Mouse (Mus musculus) 3134 (cell line): ENCODE results near the gene Flt3.

Experiments
- DNase-seq: peaks from one replicate; pipeline ENCODE4 v3.0.0-alpha.2; 2011; ENCODE audit warnings: low spot score; ENCODE audit not compliant: insufficient read length; ENCODE audit errors: extremely low read depth

The Flt3 gene

DNA sequence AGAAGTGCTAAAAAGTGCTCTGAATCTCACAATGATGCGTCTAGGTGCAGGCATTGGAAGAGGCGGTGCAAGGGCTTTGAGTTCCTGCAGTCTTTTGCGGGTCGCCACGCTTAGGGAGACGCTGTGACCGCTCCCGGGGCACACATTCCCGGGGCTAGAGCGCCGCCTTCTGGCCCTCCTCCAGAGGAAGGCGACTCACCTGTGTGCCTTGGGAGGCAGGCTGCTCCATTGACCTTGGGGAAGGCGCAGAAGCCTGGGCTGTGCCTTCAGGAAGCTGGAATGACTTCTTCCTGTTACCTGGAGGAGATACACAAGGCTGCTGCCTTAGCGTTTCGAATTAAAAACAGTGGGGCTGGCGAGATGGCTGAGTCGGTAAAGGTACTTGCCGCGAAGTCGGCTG is 106.2 kb downstream of the Flt3 start:
- DNase-seq = peak; percentile 49

DNA sequence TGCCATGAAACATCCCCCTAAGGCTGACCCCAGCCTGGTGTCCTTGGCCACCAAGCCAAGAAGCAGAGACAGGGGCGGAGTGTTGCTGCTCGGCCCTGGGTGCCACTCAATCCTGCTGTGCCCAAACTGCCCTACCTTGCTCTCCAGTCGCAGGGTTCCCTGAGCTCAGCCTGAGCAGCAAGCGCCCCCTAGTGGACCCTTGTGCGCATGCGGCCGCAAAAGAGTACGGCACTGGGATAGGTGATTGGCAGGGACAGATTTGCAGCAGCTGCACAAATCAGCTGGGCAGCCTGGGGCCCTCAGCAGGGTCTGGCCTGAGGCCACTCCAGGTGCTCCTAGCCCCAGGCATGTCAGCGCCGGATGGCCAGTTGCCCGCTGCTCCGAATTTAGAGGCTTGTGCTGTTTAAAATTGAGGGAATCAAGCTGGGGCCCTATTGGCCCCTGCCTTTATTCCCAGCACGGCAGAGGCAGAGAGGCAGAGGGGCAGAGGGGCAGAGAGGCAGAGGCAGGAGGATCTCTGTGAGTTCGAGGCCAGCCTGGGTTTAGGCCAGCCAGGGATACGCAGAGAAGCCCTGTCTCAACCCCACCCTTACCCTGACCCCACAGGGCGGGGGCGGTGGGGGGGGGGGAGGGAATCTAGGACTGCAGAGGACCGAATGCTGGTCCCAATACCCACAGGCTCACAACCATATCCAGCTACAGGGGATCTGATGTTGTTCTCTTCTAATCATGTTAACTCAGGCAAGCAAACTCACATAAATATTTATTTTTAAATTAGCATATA is 107.0 kb downstream of the Flt3 start:
- DNase-seq = peak; percentile 87

DNA sequence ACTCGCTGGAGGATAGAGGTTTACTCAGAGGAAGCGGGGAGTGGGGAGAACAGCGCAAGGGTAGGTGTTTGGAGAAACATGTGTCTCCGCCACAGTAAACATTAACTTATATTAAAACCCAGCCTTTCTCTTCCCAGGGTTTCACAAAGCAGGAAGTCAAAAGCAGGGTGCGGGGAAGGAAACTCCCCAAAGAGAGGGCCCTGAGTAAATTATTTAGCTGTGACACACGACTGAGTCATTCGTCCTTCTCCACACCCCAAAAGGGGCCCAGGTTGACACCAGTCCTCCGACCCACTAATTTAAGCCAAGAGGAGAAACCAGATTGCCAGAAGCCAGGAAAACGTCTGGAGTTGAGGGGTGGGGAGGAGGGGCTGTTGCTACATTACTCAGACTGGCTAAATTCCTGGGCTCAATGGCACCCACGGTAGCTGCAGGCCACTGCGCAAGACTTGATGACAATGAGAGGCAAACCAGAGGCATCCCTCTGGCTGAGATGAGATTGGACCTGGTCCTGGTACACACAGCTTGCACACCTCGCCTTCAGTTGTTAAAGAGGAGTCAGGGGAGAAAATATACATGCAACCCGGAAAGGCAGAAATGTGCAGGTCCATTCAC is 107.7 kb downstream of the Flt3 start:
- no peak for DNase-seq

DNA sequence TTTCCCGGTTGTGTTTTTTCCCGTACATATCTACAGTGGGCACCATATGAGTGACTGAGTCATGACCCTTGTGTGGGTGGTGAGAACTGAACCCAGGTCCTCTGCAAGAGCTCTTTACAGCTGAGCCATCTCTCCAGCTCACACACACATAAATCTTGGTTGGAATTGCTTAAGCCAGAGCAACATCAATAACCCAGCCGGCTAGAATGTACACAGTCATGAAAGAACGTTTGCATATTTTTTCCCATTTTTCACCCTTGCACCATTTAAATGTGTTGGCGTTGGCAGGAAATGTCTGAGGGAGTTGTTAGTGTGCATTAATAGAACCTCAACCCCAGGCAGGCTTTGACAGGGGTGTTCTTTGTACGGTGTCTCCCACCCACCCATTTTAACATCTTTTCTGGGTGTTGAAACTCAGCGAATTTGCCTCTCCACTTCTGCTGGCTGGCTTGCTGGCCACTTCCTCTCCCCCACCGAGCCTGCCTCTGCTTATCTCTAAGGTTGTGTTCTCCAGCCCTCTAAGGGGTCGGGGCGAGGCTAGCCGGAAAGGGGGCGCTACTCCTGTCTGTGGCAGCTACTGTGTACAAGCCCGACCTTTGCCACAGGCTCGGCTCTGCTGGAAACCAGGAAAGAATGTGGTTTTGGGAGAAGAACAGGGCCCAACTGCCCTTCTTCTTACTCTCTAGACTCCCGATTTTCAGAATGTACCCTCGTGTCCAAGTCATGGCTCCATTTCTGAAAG is 108.4 kb downstream of the Flt3 start:
- DNase-seq = peak; percentile 61

DNA sequence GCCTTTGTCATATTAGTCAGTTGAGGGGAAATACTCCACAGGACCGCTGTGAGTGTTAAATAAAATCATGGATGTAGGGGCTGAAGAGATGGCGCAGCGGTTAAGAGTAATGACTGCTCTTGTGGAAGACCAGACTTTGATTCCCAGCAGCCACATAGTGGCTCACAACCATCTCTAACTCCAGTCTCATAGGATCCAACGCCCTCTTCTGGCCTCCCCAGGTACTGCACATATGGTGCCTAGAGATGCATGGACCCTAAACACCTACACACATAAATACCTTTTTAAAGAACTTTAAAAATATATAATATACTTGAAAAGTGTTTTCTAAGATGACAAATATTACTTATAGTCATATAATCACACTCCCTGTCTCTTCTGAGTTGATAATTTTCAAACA is 115.9 kb downstream of the Flt3 start:
- no peak for DNase-seq
